Mouse (Mus musculus) ES-E14 (cell line): ENCODE data around the gene Ranbp10. TPM values are rescaled to one million over a fixed set of nuclear protein-coding genes. Genes with fewer than 3 reads are reported as not detected.
A peak's percentile ranks its signal among the peaks of the same experiment; 100 is the strongest.

Experiments used
- DNase-seq: peaks from one replicate; pipeline ENCODE4 v3.0.0-alpha.2; 2013; ENCODE audit warnings: low read depth, low spot score
- H3K27ac ChIP-seq: 2 replicates; pipeline ENCODE4 v1.5.1; 2012; ENCODE audit warnings: low read depth, mild to moderate bottlenecking, low read length, moderate library complexity, mixed read lengths; ENCODE audit not compliant: poor library complexity, insufficient read depth, severe bottlenecking
- H3K36me3 ChIP-seq: 2 replicates; pipeline ENCODE4 v1.6.1; 2012; ENCODE audit warnings: mild to moderate bottlenecking, low read length, moderate library complexity, mixed read lengths; ENCODE audit not compliant: control insufficient read depth, poor library complexity, insufficient read depth, severe bottlenecking
- H3K4me1 ChIP-seq, 2 experiments: fragments of 150-350 bp in 1 of 2; sonication (generic) in 1 of 2; 2 replicates each; pipeline ENCODE4 v1.6.1; 2012; ENCODE audit warnings: low read length in 2 of 2, mild to moderate bottlenecking in 1 of 2, mixed read lengths in 1 of 2; ENCODE audit not compliant: control insufficient read depth in 2 of 2, insufficient read depth in 2 of 2, poor library complexity in 1 of 2
- H3K4me3 ChIP-seq, 2 experiments: fragments of 150-350 bp in 1 of 2; sonication (generic) in 1 of 2; 2 replicates each; pipeline ENCODE4 v1.5.1; 2012; ENCODE audit warnings: low read length in 2 of 2, low read depth in 1 of 2, mild to moderate bottlenecking in 1 of 2, mixed read lengths in 1 of 2; ENCODE audit not compliant: insufficient read depth in 1 of 2, poor library complexity in 1 of 2, severe bottlenecking in 1 of 2
- H3K9ac ChIP-seq: 2 replicates; pipeline ENCODE4 v1.6.1; 2012; ENCODE audit warnings: low read depth, mild to moderate bottlenecking, low read length, mixed read lengths; ENCODE audit not compliant: poor library complexity, insufficient read depth, severe bottlenecking
- H3K9me3 ChIP-seq: fragments of 150-350 bp; sonication (generic); 2 replicates; pipeline ENCODE4 v1.6.1; 2012; ENCODE audit warnings: low read depth, mild to moderate bottlenecking, low read length; ENCODE audit not compliant: control insufficient read depth, insufficient read depth
- CHD2 ChIP-seq: IDR thresholded peaks from 2 replicates; pipeline ENCODE4 v1.6.1; 2014; ENCODE audit warnings: mild to moderate bottlenecking, low read depth, low read length, inconsistent platforms
- HCFC1 ChIP-seq: IDR thresholded peaks from 2 replicates; pipeline ENCODE4 v1.6.1; 2012; ENCODE audit warnings: low read length, inconsistent platforms, borderline replicate concordance; ENCODE audit not compliant: insufficient read depth
- MAFK ChIP-seq: IDR thresholded peaks from 2 replicates; pipeline ENCODE4 v1.6.1; 2014; ENCODE audit warnings: mild to moderate bottlenecking, low read depth, low read length, inconsistent platforms; ENCODE audit not compliant: insufficient read depth
- ZC3H11A ChIP-seq: IDR thresholded peaks from 2 replicates; pipeline ENCODE4 v1.6.1; 2012; ENCODE audit warnings: low read depth, mild to moderate bottlenecking, inconsistent platforms, low read length, borderline replicate concordance
- ZNF384 ChIP-seq: IDR thresholded peaks from 2 replicates; pipeline ENCODE4 v1.6.1; 2012; ENCODE audit warnings: low read depth, low read length, inconsistent platforms
- in situ Hi-C, 2 experiments: fragments of 600-800 bp; cut with MboI; formaldehyde crosslinking; loops; one replicate each; pipeline ENCODE4 v1.15.1; 2025; ENCODE audit warnings: low sequenced_read_pairs in 2 of 2, inconsistent platforms in 1 of 2; ENCODE audit not compliant: unreplicated experiment in 2 of 2
- total RNA-seq: library from RNA; depleted of rRNA; stranded (reverse); fragments of 300-350 nt; gene quantifications from 2 replicates; pipeline ENCODE4 v1.2.3, GENCODE M21; 2012

Gene Ranbp10
- total RNA-seq, 1 experiment, result 13.7 TPM

DNA sequence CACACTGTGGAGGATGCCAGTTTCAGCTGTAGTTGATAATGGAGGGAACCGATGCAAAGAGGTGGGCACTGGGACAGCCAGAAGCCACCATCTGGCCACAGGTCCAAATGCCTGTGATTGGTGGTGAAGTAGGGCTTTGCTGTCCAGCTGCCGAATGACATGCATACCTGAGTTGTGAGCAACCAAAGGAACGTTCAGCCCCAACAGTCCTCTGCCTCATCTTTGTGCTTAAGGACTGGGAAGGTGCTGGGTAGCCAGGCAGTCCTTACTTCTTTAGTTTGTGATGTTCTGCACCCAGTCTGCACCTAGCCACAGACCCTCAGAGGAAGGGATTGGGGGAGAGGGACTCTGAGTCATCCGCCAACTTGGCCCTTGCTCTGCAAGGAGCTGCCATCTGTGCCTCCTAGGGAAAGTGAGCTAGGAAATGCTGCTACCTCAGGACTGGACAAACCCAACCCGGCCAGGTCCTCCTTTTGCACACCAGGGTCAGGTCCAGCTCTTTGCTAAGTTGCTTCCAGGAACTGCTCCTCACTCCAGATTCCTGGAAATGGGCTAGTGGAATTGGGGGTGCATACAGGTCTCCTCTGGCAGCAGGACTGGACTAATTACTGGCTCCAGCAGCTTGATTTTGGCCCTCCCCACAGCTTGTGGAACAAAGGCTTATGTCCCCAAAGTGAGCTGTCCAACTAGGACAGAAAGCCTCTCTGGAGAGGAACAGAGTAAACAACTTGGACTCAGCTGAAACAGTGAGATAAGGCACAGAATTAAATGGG is 58.5 kb downstream of the Ranbp10 start:
- in situ Hi-C loops, result no loop called here
- H3K27ac ChIP-seq, result no peak overlapping the region; the same call in 1 of the 2 replicates
- H3K36me3 ChIP-seq, result peaks cover 34% of the 10 kb centered on the region
- no peaks in the 10 kb centered on the region for H3K4me1 ChIP-seq
- H3K4me3 ChIP-seq, result no peak overlapping the region
- H3K9me3 ChIP-seq, result no peaks in the 10 kb centered on the region
- TF ChIP-seq HCFC1, result no peak
- TF ChIP-seq ZNF384, result no peak
- TF ChIP-seq ZC3H11A, result no peak
- TF ChIP-seq MAFK, result no peak
- TF ChIP-seq CHD2, result no peak
- no peak for DNase-seq
- H3K9ac ChIP-seq, result no peak overlapping the region

DNA sequence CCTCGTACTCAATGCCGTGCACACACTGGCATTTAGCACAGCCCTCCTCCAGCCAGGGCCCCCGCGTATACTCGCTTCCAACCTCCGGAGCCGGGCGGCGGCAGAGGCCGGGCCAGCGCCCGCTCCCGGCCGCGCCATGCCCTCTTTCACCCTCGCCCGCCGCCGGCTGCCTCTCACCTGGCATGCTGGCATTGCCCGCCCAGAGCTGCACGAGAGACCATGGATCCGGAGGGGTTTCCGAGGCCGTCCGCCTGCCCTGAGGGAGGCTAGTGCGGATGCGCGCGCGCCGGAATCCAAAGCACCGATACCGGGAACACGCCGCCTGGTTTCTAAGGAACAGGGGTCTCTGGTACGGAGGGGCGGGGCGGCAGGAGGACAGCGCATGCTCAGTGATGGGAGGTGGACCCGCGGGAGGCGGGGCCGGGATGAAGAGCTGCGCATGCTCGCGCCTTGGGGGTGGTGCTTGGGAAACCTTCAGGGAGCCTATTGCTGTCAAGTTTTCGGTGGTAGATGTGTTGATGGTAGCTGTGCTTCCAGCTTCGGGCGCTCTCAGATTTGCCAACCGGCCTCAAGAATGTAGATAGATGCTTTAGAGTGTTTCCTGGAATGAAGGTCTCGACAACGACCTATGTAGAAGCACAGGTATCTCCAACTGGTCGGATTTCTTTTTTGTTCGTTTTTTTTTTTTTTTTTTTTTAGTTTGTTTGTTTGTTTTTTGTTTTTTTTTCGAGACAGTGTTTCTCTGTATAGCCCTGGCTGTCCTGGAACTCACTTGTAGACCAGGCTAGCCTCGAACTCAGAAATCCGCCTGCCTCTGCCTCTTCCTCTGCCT is 68.7 kb downstream of the Ranbp10 start, which contains the start of gene Gfod2:
Gfod2 (minus strand) TSS at position 388 of the 832 bp plus-strand sequence.
- DNase-seq, result peak; percentile 96
- Histone ChIP-seq H3K4me3 (peak within 1 kb of the TSS; percentile 91 to 95), H3K9me3 (no peaks in the 10 kb centered on the region), H3K4me1 (0 out of 4 replicates have a peak, but pooled peaks cover 0 to 2% of the 10 kb centered on the region in 2 experiments), H3K36me3 (no peaks in the 10 kb centered on the region), H3K27ac (no peak within 1 kb of the TSS), H3K9ac (peak within 1 kb of the TSS; percentile 85)
- TF ChIP-seq ZNF384 (peak; percentile 69), CHD2 (no peak)
- in situ Hi-C loops, result no loop called here

DNA sequence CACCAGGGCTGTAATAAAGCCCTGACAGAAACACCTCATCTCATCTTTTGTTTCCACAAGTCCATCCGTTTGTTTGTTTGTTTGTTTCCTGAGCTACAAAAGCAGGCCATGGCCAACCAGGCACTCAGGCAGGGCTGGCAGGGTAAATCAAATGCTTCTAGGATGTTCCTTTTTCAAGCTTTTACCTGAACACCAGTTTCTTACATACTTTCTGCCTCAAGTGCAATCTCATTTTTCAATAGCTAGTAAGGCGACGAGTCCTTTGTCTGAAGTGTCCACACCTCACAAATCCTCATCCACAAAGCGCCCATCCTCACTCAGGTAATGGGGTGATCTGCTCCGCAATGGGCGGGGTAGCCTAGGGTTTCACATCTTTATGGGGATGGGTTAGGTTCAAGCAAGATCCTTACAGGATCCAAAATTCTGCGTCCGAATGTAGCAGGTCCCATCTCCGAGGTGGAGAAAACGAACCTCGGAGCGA is 69.3 kb downstream of the Ranbp10 start:
- Histone ChIP-seq H3K27ac (no peak overlapping the region), H3K4me1 (0 out of 4 replicates have a peak, but pooled peaks cover 0 to 2% of the 10 kb centered on the region in 2 experiments), H3K9me3 (no peaks in the 10 kb centered on the region), H3K9ac (peak overlapping the region; percentile 85), H3K36me3 (no peaks in the 10 kb centered on the region), H3K4me3 (peak overlapping the region; percentile 91 to 95)
- no peak for DNase-seq
- TF ChIP-seq MAFK (no peak), ZNF384 (no peak), HCFC1 (no peak), CHD2 (no peak), ZC3H11A (no peak)
- in situ Hi-C loops, result no loop called here

DNA sequence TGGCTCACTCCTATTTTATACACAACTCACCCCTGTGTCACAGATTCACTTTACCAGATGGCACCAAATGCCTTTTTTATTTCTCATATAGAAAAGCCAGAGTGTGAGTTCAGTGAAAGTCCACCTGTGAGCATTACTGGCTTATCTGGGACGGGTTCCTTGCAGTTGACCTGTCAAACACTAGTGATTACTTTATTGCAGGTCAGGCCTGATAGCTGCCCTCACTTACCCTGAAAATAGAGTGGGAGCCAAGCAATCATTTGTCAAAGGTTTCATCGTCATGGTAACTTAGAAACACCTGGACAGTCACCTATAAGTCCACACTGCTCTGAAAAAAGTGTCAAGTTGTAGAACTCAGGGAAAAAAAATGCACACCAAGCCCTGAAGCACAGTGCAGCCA is 72.5 kb downstream of the Ranbp10 start:
- Histone ChIP-seq H3K9ac (no peak overlapping the region), H3K27ac (no peak overlapping the region), H3K4me1 (peaks cover 5 to 6% of the 10 kb centered on the region in 2 experiments; a peak in 2 of 4 replicates), H3K4me3 (no peak overlapping the region), H3K9me3 (no peaks in the 10 kb centered on the region), H3K36me3 (no peaks in the 10 kb centered on the region)
- no peak for TF ChIP-seq HCFC1
- no peak for TF ChIP-seq MAFK
- no peak for TF ChIP-seq ZC3H11A
- no peak for TF ChIP-seq ZNF384
- no peak for TF ChIP-seq CHD2
- DNase-seq, result no peak
- in situ Hi-C loops, result no loop called here
